Mouse (Mus musculus) midbrain, embryonic 16.5 days (tissue): Measurements from ENCODE around the gene Tnik. TPM values are rescaled to one million over a fixed set of nuclear protein-coding genes. Genes with fewer than 3 reads are reported as not detected.

Experiments
- ATAC-seq: fragments of 200-750 bp; cut with Nextera tagmentation; 2 replicates; pipeline ENCODE4 v1.8.0; 2017; ENCODE audit warnings: moderate TSS enrichment
- H3K27ac ChIP-seq: fragments of 300-500 bp; sonication (generic); 2 replicates; pipeline ENCODE4 v1.5.1; 2014; ENCODE audit warnings: mild to moderate bottlenecking, low read length, mixed read lengths
- H3K27me3 ChIP-seq: fragments of 300-500 bp; sonication (generic); 2 replicates; pipeline ENCODE4 v1.6.1; 2014; ENCODE audit warnings: low read depth, low read length, mixed read lengths; ENCODE audit not compliant: control insufficient read depth, insufficient read depth
- H3K36me3 ChIP-seq: fragments of 300-500 bp; sonication (generic); 2 replicates; pipeline ENCODE4 v1.6.1; 2014; ENCODE audit warnings: mild to moderate bottlenecking, low read length, moderate library complexity, mixed read lengths; ENCODE audit not compliant: control insufficient read depth, insufficient read depth
- H3K4me1 ChIP-seq: fragments of 300-500 bp; sonication (generic); 2 replicates; pipeline ENCODE4 v1.6.1; 2014; ENCODE audit warnings: mild to moderate bottlenecking, low read length, mixed read lengths; ENCODE audit not compliant: control insufficient read depth, insufficient read depth
- H3K4me2 ChIP-seq: fragments of 300-500 bp; sonication (generic); 2 replicates; pipeline ENCODE4 v1.6.1; 2014; ENCODE audit warnings: mild to moderate bottlenecking, low read length, mixed read lengths
- H3K4me3 ChIP-seq: fragments of 300-500 bp; sonication (generic); 2 replicates; pipeline ENCODE4 v1.5.1; 2014; ENCODE audit warnings: low read depth, mild to moderate bottlenecking, low read length, moderate library complexity, mixed read lengths
- H3K9ac ChIP-seq: fragments of 300-500 bp; sonication (generic); 2 replicates; pipeline ENCODE4 v1.6.1; 2014; ENCODE audit warnings: low read depth, low read length, mixed read lengths
- H3K9me3 ChIP-seq: fragments of 300-500 bp; sonication (generic); replicated peaks from 2 replicates; pipeline ENCODE4 v1.6.1; 2014; ENCODE audit warnings: mild to moderate bottlenecking, low read length, mixed read lengths; ENCODE audit not compliant: control insufficient read depth, poor library complexity, severe bottlenecking
- WGBS: fragments of 180-500 bp; shearing (Covaris S2); extraction: QIAGEN DNeasy Blood & Tissue Kit; methylation state at CpG from one replicate; pipeline ENCODE4 v1.1.7; 2014; 5-methylcytosine and 5-hydroxymethylcytosine counted together
- polyA plus RNA-seq: library from polyadenylated mRNA; unstranded; fragments of >200 nt; fragmentation: Nextera tagmentation; extraction: Ambion mirVana; gene quantifications from 2 replicates; pipeline ENCODE4 v1.2.1, GENCODE M21; 2015

Tnik gene
- polyA plus RNA-seq, 1 experiment from 2014 or later = 68.2 TPM

- Histone ChIP-seq H3K27me3 (no peaks in the 10 kb centered on the region), H3K4me1 (no peaks in the 10 kb centered on the region), H3K4me2 (no peak overlapping the region), H3K9me3 (no peaks in the 10 kb centered on the region), H3K27ac (no peak overlapping the region), H3K4me3 (no peak overlapping the region), H3K9ac (no peak overlapping the region), H3K36me3 (peaks cover 9% of the 10 kb centered on the region)
- WGBS = 84% methylated on average over 9 of the region's 9 CpGs
- no peak for ATAC-seq
Measured at GRCm38 (mm10) chr3:28585750-28586465, 322.9 kb downstream of the Tnik start.

DNA sequence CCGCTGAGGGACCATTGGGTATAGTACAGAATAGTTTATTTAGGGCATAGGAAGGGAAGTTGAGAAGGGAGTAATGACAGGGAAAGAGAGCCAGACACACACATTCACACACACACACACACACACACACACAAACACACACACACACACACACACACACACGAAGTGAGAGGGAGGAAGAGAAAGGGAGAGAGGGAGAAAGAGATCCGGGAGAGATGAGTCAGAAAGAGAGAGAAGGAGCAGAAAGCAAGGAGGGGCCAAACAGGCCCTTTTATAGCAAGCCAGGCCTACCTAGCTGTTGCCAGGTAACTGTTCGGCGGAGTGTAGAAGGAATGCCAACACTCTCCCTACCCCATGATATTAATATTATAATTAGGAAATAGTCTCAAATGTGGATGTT, 324.8 kb downstream of the Tnik start:
- no peak overlapping the region for H3K4me2 ChIP-seq
- H3K27ac ChIP-seq = no peak overlapping the region
- no peak for ATAC-seq
- no peaks in the 10 kb centered on the region for H3K27me3 ChIP-seq
- no peaks in the 10 kb centered on the region for H3K4me1 ChIP-seq
- no peak overlapping the region for H3K4me3 ChIP-seq
- H3K36me3 ChIP-seq = peaks cover 13% of the 10 kb centered on the region
- 75% methylated on average over 5 of the region's 5 CpGs for WGBS
- H3K9ac ChIP-seq = no peak overlapping the region
- H3K9me3 ChIP-seq = no peaks in the 10 kb centered on the region

GRCm38 (mm10) chr3:28591345-28591744, 328.3 kb downstream of the Tnik start:
- Histone ChIP-seq H3K9me3 (no peaks in the 10 kb centered on the region), H3K27me3 (no peaks in the 10 kb centered on the region), H3K4me1 (no peaks in the 10 kb centered on the region), H3K27ac (no peak overlapping the region), H3K4me3 (no peak overlapping the region), H3K36me3 (peaks cover 21% of the 10 kb centered on the region), H3K9ac (no peak overlapping the region), H3K4me2 (no peak overlapping the region)
- WGBS = 71% methylated on average over 7 of the region's 7 CpGs
- no peak for ATAC-seq

- Histone ChIP-seq H3K27ac (no peak overlapping the region), H3K9ac (no peak overlapping the region), H3K9me3 (no peaks in the 10 kb centered on the region), H3K4me3 (no peak overlapping the region), H3K27me3 (no peaks in the 10 kb centered on the region), H3K4me2 (no peak overlapping the region), H3K36me3 (peaks cover 40% of the 10 kb centered on the region), H3K4me1 (no peaks in the 10 kb centered on the region)
- no peak for ATAC-seq
- WGBS = 94% methylated on average over 16 of the region's 16 CpGs
Measured at GRCm38 (mm10) chr3:28593922-28594321, 330.9 kb downstream of the Tnik start.

GRCm38 (mm10) chr3:28599476-28599875, 336.5 kb downstream of the Tnik start:
- Histone ChIP-seq H3K36me3 (peaks cover 33% of the 10 kb centered on the region), H3K4me2 (no peak overlapping the region), H3K4me3 (no peak overlapping the region), H3K9ac (no peak overlapping the region), H3K4me1 (no peaks in the 10 kb centered on the region), H3K27ac (no peak overlapping the region), H3K27me3 (no peaks in the 10 kb centered on the region), H3K9me3 (no peaks in the 10 kb centered on the region)
- no peak for ATAC-seq
- 74% methylated on average over 2 of the region's 2 CpGs for WGBS

GRCm38 (mm10) chr3:28606741-28607140, 343.7 kb downstream of the Tnik start:
- no peaks in the 10 kb centered on the region for H3K27me3 ChIP-seq
- H3K9me3 ChIP-seq = no peaks in the 10 kb centered on the region
- H3K36me3 ChIP-seq = peaks cover 17% of the 10 kb centered on the region; the same call in 1 of the 2 replicates
- H3K4me2 ChIP-seq = no peak overlapping the region
- no peak overlapping the region for H3K27ac ChIP-seq
- no peaks in the 10 kb centered on the region for H3K4me1 ChIP-seq
- H3K9ac ChIP-seq = no peak overlapping the region
- H3K4me3 ChIP-seq = no peak overlapping the region
- ATAC-seq = no peak
- 49% methylated on average over 1 of the region's 1 CpGs for WGBS

- 88% methylated on average over 5 of the region's 5 CpGs for WGBS
- H3K4me1 ChIP-seq = no peaks in the 10 kb centered on the region; the same call in 1 of the 2 replicates
- H3K9ac ChIP-seq = no peak overlapping the region
- no peak for ATAC-seq
- no peak overlapping the region for H3K4me3 ChIP-seq
- H3K36me3 ChIP-seq = peaks cover 23% of the 10 kb centered on the region
- H3K27me3 ChIP-seq = no peaks in the 10 kb centered on the region
- H3K9me3 ChIP-seq = no peaks in the 10 kb centered on the region
- H3K27ac ChIP-seq = no peak overlapping the region
- no peak overlapping the region for H3K4me2 ChIP-seq
Measured at GRCm38 (mm10) chr3:28612330-28612729, 349.3 kb downstream of the Tnik start.

- Histone ChIP-seq H3K9me3 (no peaks in the 10 kb centered on the region), H3K27me3 (no peaks in the 10 kb centered on the region), H3K4me3 (no peak overlapping the region), H3K4me1 (no peaks in the 10 kb centered on the region; the same call in 1 of the 2 replicates), H3K27ac (no peak overlapping the region), H3K9ac (no peak overlapping the region), H3K4me2 (no peak overlapping the region), H3K36me3 (peaks cover 21% of the 10 kb centered on the region)
- WGBS = 53% methylated on average over 1 of the region's 1 CpGs
- ATAC-seq = no peak
Measured at GRCm38 (mm10) chr3:28616386-28616785, 353.4 kb downstream of the Tnik start.

GRCm38 (mm10) chr3:28617008-28617627, 354.1 kb downstream of the Tnik start:
- whole genome bisulfite sequencing = 72% methylated on average over 5 of the region's 5 CpGs
- Histone ChIP-seq H3K36me3 (peaks cover 23% of the 10 kb centered on the region), H3K27ac (peak overlapping the region; percentile 50; the same call in 1 of the 2 replicates), H3K9me3 (no peaks in the 10 kb centered on the region), H3K4me2 (no peak overlapping the region), H3K4me1 (no peaks in the 10 kb centered on the region; the same call in 1 of the 2 replicates), H3K4me3 (no peak overlapping the region), H3K9ac (no peak overlapping the region), H3K27me3 (no peaks in the 10 kb centered on the region)
- peak; percentile 92 for ATAC-seq
